Mouse (Mus musculus): ENCODE measurements around the gene Gpr89.

The Gpr89 gene

GRCm38 (mm10) chr3:96820116-96820915, 84.8 kb downstream of the Gpr89 start:
- DNase-seq = peak; percentile 44

Measured in kidney, postnatal 10 days (tissue).